Mouse (Mus musculus): ENCODE measurements at regions not wholly inside any gene's neighbourhood (a gene's known extent, or its start where the extent isn't known, plus 50 kb on each side); places are given as distances from the start of the nearest gene placed in this dataset.

GRCm38 (mm10) chr3:147545329-147546006 lies 693.3 kb downstream of the Ttll7 start:
- Histone ChIP-seq H3K4me3 (replicated peaks; ENCODE audit: insufficient read depth, low read depth, low read length) (no peak overlapping the region), H3K27me3 (ENCODE audit: control insufficient read depth, insufficient read depth, low read length) (no peaks in the 10 kb centered on the region), H3K27ac (ENCODE audit: insufficient read depth, low read length) (no peak overlapping the region), H3K4me1 (ENCODE audit: control insufficient read depth, insufficient read depth, low read length) (no peaks in the 10 kb centered on the region)
- WGBS: 87% methylated on average over 6 of the region's 6 CpGs
- TF ChIP-seq CTCF (IDR thresholded peaks at IDR 0.05; ENCODE audit: borderline replicate concordance, insufficient read depth, low read depth, low read length) (no peak), POLR2A (IDR thresholded peaks at IDR 0.05; ENCODE audit: borderline replicate concordance, insufficient read depth, low read length) (no peak)
- DNase-seq: no peak

GRCm38 (mm10) chr3:147542285-147542684 lies 690.1 kb downstream of the Ttll7 start:
- no peak for DNase-seq

GRCm38 (mm10) chr3:147537584-147537983 lies 685.4 kb downstream of the Ttll7 start:
- Histone ChIP-seq H3K4me3 (replicated peaks; ENCODE audit: insufficient read depth, low read depth, low read length) (no peak overlapping the region), H3K27me3 (ENCODE audit: control insufficient read depth, insufficient read depth, low read length) (no peaks in the 10 kb centered on the region), H3K4me1 (ENCODE audit: control insufficient read depth, insufficient read depth, low read length) (no peaks in the 10 kb centered on the region), H3K27ac (ENCODE audit: insufficient read depth, low read length) (no peak overlapping the region)
- DNase-seq: no peak
- no peak for TF ChIP-seq CTCF (IDR thresholded peaks at IDR 0.05; ENCODE audit: borderline replicate concordance, insufficient read depth, low read depth, low read length)
- TF ChIP-seq POLR2A (IDR thresholded peaks at IDR 0.05; ENCODE audit: borderline replicate concordance, insufficient read depth, low read length): no peak

More at GRCm38 (mm10) chr3:147542285-147542684, 690.1 kb downstream of the Ttll7 start:
- no peak overlapping the region for H3K27ac ChIP-seq (ENCODE audit: insufficient read depth, low read length)
- no peak for TF ChIP-seq CTCF (IDR thresholded peaks at IDR 0.05; ENCODE audit: borderline replicate concordance, insufficient read depth, low read depth, low read length)
- TF ChIP-seq POLR2A (IDR thresholded peaks at IDR 0.05; ENCODE audit: borderline replicate concordance, insufficient read depth, low read length): no peak
- 87% methylated on average over 4 of the region's 4 CpGs for WGBS
- no peaks in the 10 kb centered on the region for H3K27me3 ChIP-seq (ENCODE audit: control insufficient read depth, insufficient read depth, low read length)
- no peaks in the 10 kb centered on the region for H3K4me1 ChIP-seq (ENCODE audit: control insufficient read depth, insufficient read depth, low read length)
- no peak overlapping the region for H3K4me3 ChIP-seq (replicated peaks; ENCODE audit: insufficient read depth, low read depth, low read length)

- no peak overlapping the region for H3K4me3 ChIP-seq (replicated peaks; ENCODE audit: insufficient read depth, low read depth, low read length)
- H3K27me3 ChIP-seq (ENCODE audit: control insufficient read depth, insufficient read depth, low read length): no peaks in the 10 kb centered on the region
- TF ChIP-seq POLR2A (IDR thresholded peaks at IDR 0.05; ENCODE audit: borderline replicate concordance, insufficient read depth, low read length) (no peak), CTCF (IDR thresholded peaks at IDR 0.05; ENCODE audit: borderline replicate concordance, insufficient read depth, low read depth, low read length) (no peak)
- DNase-seq: no peak
- H3K27ac ChIP-seq (ENCODE audit: insufficient read depth, low read length): no peak overlapping the region
- no peaks in the 10 kb centered on the region for H3K4me1 ChIP-seq (ENCODE audit: control insufficient read depth, insufficient read depth, low read length)
- 57% methylated on average over 2 of the region's 2 CpGs for WGBS
These were observed 680.0 kb downstream of the Ttll7 start for GRCm38 (mm10) chr3:147532196-147532595.

GRCm38 (mm10) chr3:147531608-147532180 lies 679.5 kb downstream of the Ttll7 start:
- Histone ChIP-seq H3K4me3 (replicated peaks; ENCODE audit: insufficient read depth, low read depth, low read length) (no peak overlapping the region), H3K27me3 (ENCODE audit: control insufficient read depth, insufficient read depth, low read length) (no peaks in the 10 kb centered on the region), H3K27ac (ENCODE audit: insufficient read depth, low read length) (no peak overlapping the region), H3K4me1 (ENCODE audit: control insufficient read depth, insufficient read depth, low read length) (no peaks in the 10 kb centered on the region)
- TF ChIP-seq POLR2A (IDR thresholded peaks at IDR 0.05; ENCODE audit: borderline replicate concordance, insufficient read depth, low read length) (no peak), CTCF (IDR thresholded peaks at IDR 0.05; ENCODE audit: borderline replicate concordance, insufficient read depth, low read depth, low read length) (no peak)
- 39% methylated on average over 6 of the region's 6 CpGs for WGBS
- DNase-seq: no peak

Measured in cerebellum, adult 2 months (tissue).